Mouse (Mus musculus): ENCODE results near the gene Gm28041.

GRCm38 (mm10) chr13:67420558-67421206 is 45.1 kb upstream of the Gm28041 start:
- TF ChIP-seq POLR2A (IDR thresholded peaks at IDR 0.05; ENCODE audit: borderline replicate concordance, low read depth, low read length) (no peak), CTCF (IDR thresholded peaks at IDR 0.05; ENCODE audit: low read depth, low read length) (no peak)
